Mouse (Mus musculus) embryonic fibroblast, embryonic 13.5 days (primary cell): ENCODE data around the gene Xrcc2.

Experiments
- CTCF ChIP-seq: IDR thresholded peaks from 2 replicates; pipeline ENCODE4 v1.5.1; 2011; ENCODE audit warnings: mild to moderate bottlenecking, control low read depth, low read length, moderate library complexity, borderline replicate concordance; ENCODE audit not compliant: insufficient read depth
- POLR2A ChIP-seq: IDR thresholded peaks from 2 replicates; pipeline ENCODE4 v1.6.1; 2011; ENCODE audit warnings: low read depth, mild to moderate bottlenecking, control low read depth, low read length, moderate library complexity

- no peak for TF ChIP-seq CTCF
- no peak for TF ChIP-seq POLR2A
Measured at GRCm38 (mm10) chr5:25666684-25667083, 38.9 kb downstream of the Xrcc2 start.
